Mouse (Mus musculus) embryonic fibroblast, embryonic 13.5 days (primary cell): Measurements from ENCODE around the gene Fer1l5. TPM values are rescaled to one million over a fixed set of nuclear protein-coding genes. Genes with fewer than 3 reads are reported as not detected.

ENCODE experiments used
- H3K27ac ChIP-seq: 2 replicates; pipeline ENCODE4 v1.5.1; 2012; ENCODE audit warnings: low read length, control low read depth, inconsistent platforms; ENCODE audit not compliant: insufficient read depth
- H3K4me1 ChIP-seq: 2 replicates; pipeline ENCODE4 v1.6.1; 2011; ENCODE audit warnings: low read length; ENCODE audit not compliant: control insufficient read depth, insufficient read depth
- H3K4me3 ChIP-seq: 2 replicates; pipeline ENCODE4 v1.5.1; 2011; ENCODE audit warnings: mild to moderate bottlenecking, control low read depth, low read length; ENCODE audit not compliant: insufficient read depth
- CTCF ChIP-seq: IDR thresholded peaks from 2 replicates; pipeline ENCODE4 v1.5.1; 2011; ENCODE audit warnings: mild to moderate bottlenecking, control low read depth, low read length, moderate library complexity, borderline replicate concordance; ENCODE audit not compliant: insufficient read depth
- POLR2A ChIP-seq: IDR thresholded peaks from 2 replicates; pipeline ENCODE4 v1.6.1; 2011; ENCODE audit warnings: low read depth, mild to moderate bottlenecking, control low read depth, low read length, moderate library complexity
- polyA plus RNA-seq: library from polyadenylated mRNA; stranded (reverse); fragments of >200 nt; gene quantifications from 2 replicates; pipeline ENCODE4 v1.2.4, GENCODE M21; 2011; ENCODE audit warnings: low read depth; ENCODE audit not compliant: missing spikeins, insufficient read length

Gene Fer1l5
- polyA plus RNA-seq, 1 experiment, result not detected

DNA sequence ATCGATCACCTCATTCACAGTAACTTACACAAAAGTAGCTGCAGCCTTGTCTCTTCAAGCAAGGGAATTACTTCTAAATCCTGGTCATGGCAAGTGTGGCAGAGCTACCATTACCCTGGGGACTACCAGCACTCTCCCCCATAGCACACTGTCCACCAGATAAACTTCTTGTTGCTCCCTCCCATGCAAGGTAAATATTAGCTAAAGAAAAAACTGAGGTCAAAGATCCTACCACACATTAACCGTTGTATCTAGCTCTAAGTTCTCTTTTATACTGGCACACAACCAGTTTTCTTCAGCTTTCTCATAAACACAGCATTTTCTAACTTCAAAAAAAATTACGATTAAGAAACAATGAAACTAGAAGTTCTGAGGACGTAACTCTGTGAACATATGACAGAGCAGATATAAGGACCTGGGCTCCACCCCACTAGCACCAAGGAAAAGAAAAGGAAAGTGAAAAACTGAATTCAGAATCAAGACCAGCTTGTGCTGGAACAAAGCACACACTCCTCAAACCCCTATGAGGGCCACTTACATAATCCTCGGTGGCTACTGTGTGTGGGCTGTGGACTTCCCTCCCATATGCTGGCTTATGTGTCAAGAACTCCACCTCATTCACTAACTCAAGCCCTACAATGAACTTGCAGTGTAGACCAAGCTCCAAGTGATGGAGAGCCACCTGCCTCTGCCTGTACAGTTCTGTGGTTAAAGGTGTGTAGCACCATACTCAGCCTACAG, 15.0 kb upstream of the Fer1l5 start:
- TF ChIP-seq POLR2A, result no peak
- no peak for TF ChIP-seq CTCF
- Histone ChIP-seq H3K27ac (no peak overlapping the region), H3K4me1 (no peaks in the 10 kb centered on the region), H3K4me3 (no peak overlapping the region)

DNA sequence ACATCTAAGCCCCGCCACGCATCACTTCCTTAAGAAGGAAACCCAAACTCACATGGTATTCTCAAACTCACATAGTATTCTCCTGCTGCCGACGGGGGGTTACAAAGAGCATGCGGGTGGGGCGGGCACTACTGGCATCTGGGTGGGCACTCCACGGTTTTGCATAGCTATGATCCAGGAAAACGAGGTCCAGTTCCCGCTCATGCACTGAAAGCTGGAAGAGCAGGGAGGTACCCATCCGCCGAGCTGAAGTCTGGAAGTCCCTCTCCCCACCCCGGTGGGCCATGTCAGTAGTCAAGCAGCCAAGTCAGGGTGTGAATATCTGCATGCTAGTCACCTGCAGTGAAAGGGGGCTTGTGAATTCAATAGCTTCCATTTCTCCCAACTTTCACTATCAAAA, 4.4 kb upstream of the Fer1l5 start:
- H3K27ac ChIP-seq, result no peak overlapping the region
- TF ChIP-seq CTCF, result no peak
- TF ChIP-seq POLR2A, result no peak
- peak overlapping the region; percentile 96 for H3K4me3 ChIP-seq
- H3K4me1 ChIP-seq, result 0 out of 2 replicates have a peak, but pooled peaks cover 4% of the 10 kb centered on the region

DNA sequence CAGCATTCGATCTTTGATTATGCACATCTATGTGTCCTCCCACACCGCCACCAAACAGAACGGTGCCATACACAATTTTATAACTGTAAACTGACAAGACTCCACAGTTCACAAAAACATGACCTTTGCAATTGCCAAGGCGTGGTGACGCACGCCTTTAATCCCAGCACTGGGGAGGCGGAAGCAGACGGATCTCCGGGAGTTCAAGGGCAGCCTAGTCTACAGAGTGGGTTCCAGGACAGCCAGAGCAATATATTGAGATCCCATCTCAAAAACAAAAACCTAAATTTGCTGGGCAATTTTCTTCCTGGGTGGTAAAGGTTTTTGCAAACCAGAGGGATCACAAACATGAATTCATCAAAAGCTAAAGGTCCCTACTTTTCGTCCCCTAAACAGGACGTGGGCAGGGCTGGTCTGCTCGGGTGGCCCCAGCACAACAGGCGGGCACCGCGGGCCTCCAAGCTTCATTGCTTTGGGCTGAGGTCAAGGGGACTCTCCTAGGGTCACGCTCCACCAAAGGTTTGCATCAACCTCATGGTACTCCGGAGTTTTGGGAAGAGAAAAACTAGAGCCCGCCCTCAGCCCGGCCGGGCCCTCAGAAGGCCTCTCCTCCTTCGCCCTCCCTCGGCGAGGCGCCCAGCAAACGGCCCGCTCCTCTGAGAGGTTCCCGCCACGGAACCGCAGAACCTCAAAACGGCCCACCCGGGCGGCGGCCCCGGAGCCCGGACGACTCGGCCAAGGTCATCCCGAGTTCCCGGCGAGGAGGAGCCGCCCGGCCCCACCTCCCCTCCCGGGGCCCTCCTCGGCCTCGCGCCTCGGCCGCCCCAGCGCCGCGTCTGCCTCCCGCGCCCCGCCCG, 3.8 kb upstream of the Fer1l5 start:
- TF ChIP-seq POLR2A, result no peak
- Histone ChIP-seq H3K4me1 (0 out of 2 replicates have a peak, but pooled peaks cover 4% of the 10 kb centered on the region), H3K4me3 (peak overlapping the region; percentile 96), H3K27ac (no peak overlapping the region)

DNA sequence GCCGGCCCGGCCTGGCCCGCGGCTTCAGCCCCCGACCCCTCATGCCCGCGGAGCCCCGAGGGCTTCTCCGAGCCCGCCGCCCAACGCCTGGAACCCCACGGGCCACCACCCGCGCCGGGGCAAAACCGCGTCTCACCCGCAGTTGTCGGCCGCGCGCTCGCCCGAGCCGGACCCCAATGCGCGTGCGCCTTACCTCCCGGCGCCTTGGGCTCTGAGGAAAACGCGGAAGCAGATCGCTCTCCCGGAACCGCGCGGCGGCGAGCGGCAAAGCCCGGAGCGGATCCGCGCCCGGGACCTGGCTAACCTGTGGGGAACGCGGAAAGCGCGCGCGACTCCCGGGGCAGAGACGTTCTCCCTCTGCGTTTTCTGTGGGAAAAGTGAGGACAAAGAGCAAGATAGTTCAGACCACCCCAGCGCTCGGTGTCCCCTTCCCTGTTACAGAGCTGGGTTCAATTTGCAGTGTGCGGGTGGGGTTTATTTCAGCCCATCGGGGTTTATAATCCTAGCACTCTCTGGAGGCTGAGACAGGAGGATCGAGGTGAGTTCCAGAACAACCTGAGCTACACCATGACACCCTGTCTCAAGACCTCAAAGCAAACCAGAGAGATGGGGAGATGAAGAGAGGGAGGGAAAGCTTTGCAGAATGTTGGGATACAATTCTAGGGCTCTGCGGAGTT, 3.0 kb upstream of the Fer1l5 start, which contains the start of gene Kansl3:
Gene Kansl3 (minus strand): TSS at position 213 of the 677 bp plus-strand sequence.
- Histone ChIP-seq H3K4me1 (0 out of 2 replicates have a peak, but pooled peaks cover 4% of the 10 kb centered on the region), H3K27ac (no peak within 1 kb of the TSS), H3K4me3 (peak within 1 kb of the TSS; percentile 96)
- TF ChIP-seq CTCF, result no peak
- peak; percentile 90 for TF ChIP-seq POLR2A

DNA sequence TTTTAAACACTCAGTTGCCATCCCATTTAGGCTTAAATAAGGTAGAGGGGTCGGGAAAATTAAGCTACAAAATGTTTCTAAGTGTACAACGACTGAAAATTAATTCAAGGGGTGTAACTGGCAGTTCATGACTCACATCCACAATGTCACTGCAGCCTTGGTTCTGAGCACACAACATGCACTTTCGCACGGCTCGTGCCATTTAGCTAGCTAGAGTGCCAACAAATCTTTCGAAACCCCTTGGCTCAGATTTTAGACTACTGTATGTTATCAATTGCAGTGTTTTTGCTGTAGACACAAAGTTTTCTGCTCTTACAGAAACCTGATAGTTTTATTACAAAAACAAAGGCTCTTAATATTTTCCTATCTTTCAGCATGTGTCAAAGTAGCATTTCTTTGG, 1.2 kb upstream of the Fer1l5 start:
- Histone ChIP-seq H3K4me3 (no peak overlapping the region), H3K4me1 (0 out of 2 replicates have a peak, but pooled peaks cover 4% of the 10 kb centered on the region), H3K27ac (no peak overlapping the region)
- TF ChIP-seq POLR2A, result no peak
- no peak for TF ChIP-seq CTCF

DNA sequence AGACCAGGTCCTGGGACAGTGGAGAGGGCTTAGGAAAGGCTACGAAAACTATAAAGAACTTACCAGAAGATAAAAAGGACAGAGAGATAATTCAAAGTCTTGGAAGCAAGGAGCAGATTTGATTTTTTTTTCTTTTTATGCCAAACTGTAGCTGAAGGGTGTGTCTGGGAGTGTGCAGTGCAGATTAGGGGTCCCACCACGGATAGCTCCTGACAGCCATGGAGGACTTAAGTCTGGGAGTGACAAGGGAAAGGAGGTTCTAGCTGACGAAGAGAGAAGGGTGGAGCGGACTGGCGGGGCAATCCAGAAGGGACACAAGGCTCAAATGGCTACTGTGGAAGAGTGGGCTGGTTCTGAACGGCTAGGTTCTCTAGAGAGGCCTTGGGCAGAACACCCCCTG, 6.8 kb downstream of the Fer1l5 start:
- H3K27ac ChIP-seq, result no peak overlapping the region
- H3K4me1 ChIP-seq, result no peaks in the 10 kb centered on the region
- H3K4me3 ChIP-seq, result no peak overlapping the region
- TF ChIP-seq CTCF (no peak), POLR2A (no peak)

DNA sequence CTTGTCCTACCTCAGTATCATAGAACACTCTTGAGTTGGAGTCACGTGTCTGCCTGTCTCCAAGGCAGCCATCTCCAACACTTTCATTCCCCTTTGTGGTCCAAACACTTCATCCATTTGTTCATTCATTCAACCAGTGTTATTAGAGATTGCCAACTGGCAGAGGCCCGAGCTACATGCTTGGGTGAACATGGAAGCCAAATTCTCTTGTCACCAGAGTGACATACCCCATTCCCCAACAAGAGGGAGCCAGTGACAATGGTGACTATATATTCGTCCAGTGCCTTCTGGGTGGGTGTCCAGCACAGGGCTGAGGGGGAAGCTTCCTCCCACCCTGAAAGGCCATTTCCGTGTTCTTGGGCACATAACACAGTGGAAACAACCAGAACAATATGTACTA, 7.5 kb downstream of the Fer1l5 start:
- TF ChIP-seq CTCF (no peak), POLR2A (no peak)
- no peak overlapping the region for H3K27ac ChIP-seq
- no peak overlapping the region for H3K4me3 ChIP-seq
- no peaks in the 10 kb centered on the region for H3K4me1 ChIP-seq

DNA sequence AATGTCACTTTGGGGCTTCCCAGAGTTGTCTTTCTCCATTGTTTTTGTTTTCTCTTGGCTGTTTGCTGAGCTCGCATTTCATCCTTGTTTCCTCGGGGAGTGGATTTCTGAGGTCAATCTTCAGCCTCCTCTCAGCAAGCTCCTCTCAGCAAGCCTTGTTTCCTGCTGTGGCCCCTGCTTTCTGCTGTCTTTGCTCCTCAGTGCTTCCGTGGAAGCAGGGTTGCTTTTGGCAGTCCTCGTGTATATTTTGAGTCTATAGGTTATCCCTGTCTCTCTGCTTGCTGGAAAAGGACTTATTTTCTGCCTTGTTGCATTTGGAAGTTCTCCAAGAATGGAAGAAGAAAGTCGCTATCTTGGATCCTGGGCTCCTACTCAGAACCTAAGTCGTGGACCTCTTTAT, 24.9 kb downstream of the Fer1l5 start:
- Histone ChIP-seq H3K4me1 (no peaks in the 10 kb centered on the region), H3K4me3 (no peak overlapping the region), H3K27ac (no peak overlapping the region)
- TF ChIP-seq POLR2A (no peak), CTCF (no peak)

DNA sequence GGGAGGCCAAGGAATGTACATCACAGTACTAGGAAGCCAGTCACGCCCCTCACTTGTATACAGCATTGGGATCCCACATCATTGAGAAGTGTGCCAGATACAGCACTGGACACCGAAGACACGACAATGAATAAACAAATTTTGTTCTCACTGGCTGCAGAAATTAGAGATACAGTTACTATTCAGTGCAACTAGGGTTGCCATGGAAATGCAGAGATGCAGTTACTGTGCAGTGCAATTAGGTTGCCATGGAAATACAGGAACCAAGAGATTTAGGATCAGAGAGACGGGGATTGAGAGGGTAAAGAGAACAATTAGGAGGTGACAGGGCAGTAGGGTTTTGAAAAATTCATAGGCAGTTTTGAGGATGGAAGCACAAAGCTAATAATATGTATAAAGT, 29.4 kb downstream of the Fer1l5 start:
- Histone ChIP-seq H3K4me3 (no peak overlapping the region), H3K4me1 (no peaks in the 10 kb centered on the region), H3K27ac (no peak overlapping the region)
- TF ChIP-seq POLR2A (no peak), CTCF (no peak)
